Mouse (Mus musculus): ENCODE results near the gene Pla2g16.

Pla2g16 gene

GRCm38 (mm10) chr19:7566826-7567225 is 9.6 kb downstream of the Pla2g16 start:
- no peak for DNase-seq

GRCm38 (mm10) chr19:7568364-7568763 is 11.1 kb downstream of the Pla2g16 start:
- no peak for DNase-seq

- no peak for DNase-seq
These were observed 12.4 kb downstream of the Pla2g16 start for GRCm38 (mm10) chr19:7569650-7570049.

- no peak for DNase-seq
These were observed 18.9 kb downstream of the Pla2g16 start for GRCm38 (mm10) chr19:7576180-7576579.

- no peak for DNase-seq
These were observed 20.5 kb downstream of the Pla2g16 start for GRCm38 (mm10) chr19:7577710-7578109.

- DNase-seq, result peak; percentile 29 to 41
These were observed 23.8 kb downstream of the Pla2g16 start for GRCm38 (mm10) chr19:7581042-7581441.

- DNase-seq, result peak; percentile 26 to 41
These were observed 25.8 kb downstream of the Pla2g16 start for GRCm38 (mm10) chr19:7583101-7583500.

- DNase-seq, result no peak
These were observed 26.3 kb downstream of the Pla2g16 start for GRCm38 (mm10) chr19:7583599-7583998.

- DNase-seq, result no peak
These were observed 28.0 kb downstream of the Pla2g16 start for GRCm38 (mm10) chr19:7585279-7585678.

- no peak for DNase-seq
These were observed 28.5 kb downstream of the Pla2g16 start for GRCm38 (mm10) chr19:7585764-7586163.

- no peak for DNase-seq
These were observed 33.5 kb downstream of the Pla2g16 start for GRCm38 (mm10) chr19:7590795-7591194.

- peak in 1 of 2 experiments; percentile 41 for DNase-seq
These were observed 34.8 kb downstream of the Pla2g16 start for GRCm38 (mm10) chr19:7592018-7592417.

GRCm38 (mm10) chr19:7595534-7595933 is 38.3 kb downstream of the Pla2g16 start:
- peak in 1 of 2 experiments; percentile 55 for DNase-seq

GRCm38 (mm10) chr19:7598481-7598880 is 41.2 kb downstream of the Pla2g16 start:
- DNase-seq, result no peak

- DNase-seq, result no peak
These were observed 44.3 kb downstream of the Pla2g16 start for GRCm38 (mm10) chr19:7601551-7601950.

GRCm38 (mm10) chr19:7604107-7604506 is 46.8 kb downstream of the Pla2g16 start:
- no peak for DNase-seq

- DNase-seq, result no peak
These were observed 47.8 kb downstream of the Pla2g16 start for GRCm38 (mm10) chr19:7605013-7605412.

GRCm38 (mm10) chr19:7605930-7606783 is 48.9 kb downstream of the Pla2g16 start:
- DNase-seq, result peak; percentile 43 to 65

GRCm38 (mm10) chr19:7606801-7607689 is 49.8 kb downstream of the Pla2g16 start, which contains the start of gene Lgals12:
Gene Lgals12, minus strand, starts transcription at chr19:7607193.
- peak; percentile 38 to 44 for DNase-seq

GRCm38 (mm10) chr19:7607690-7608201 is 50.5 kb downstream of the Pla2g16 start:
- DNase-seq, result peak in 1 of 2 experiments; percentile 15

- DNase-seq, result peak; percentile 47 to 62
These were observed 54.9 kb downstream of the Pla2g16 start, which contains the start of gene Hrasls5 for GRCm38 (mm10) chr19:7611942-7612757. Gene Hrasls5, plus strand, starts transcription at chr19:7612541.

- no peak for DNase-seq
These were observed 55.9 kb downstream of the Pla2g16 start for GRCm38 (mm10) chr19:7613151-7613550.
